In genomic region chr4:155894311-155894881, GRCm38 (mm10) we compare ENCODE assay signal across 8 mouse cellular contexts. TPM values are rescaled to one million over a fixed set of nuclear protein-coding genes. Genes with fewer than 3 reads are reported as not detected.
DNase-seq lines count a peak whose midpoint lies in the region; ATAC-seq and TF ChIP-seq lines count a peak whose summit lies in the region.

No protein-coding gene starts in this region.

- TF ChIP-seq CTCF in CH12.LX (conservative IDR thresholded peaks at IDR 0.05 in 1 of 2, IDR thresholded peaks at IDR 0.05 in 1 of 2; ENCODE audit: low read depth in 2 of 2, low read length in 2 of 2): no peak

- H3K27ac ChIP-seq in CH12.LX (ENCODE audit: insufficient read depth, low read depth): no peak overlapping the region
- no peak overlapping the region for H3K27ac ChIP-seq in forebrain, embryonic 11.5 days (ENCODE audit: low read depth, low read length)
- peak overlapping the region; percentile 0; the same call in 1 of the 2 replicates for H3K27ac ChIP-seq in heart, embryonic 15.5 days

- no peak for DNase-seq in CH12.LX (ENCODE audit: extremely low read depth)
- peak; percentile 73 for DNase-seq in adrenal gland, postnatal 25 days
- DNase-seq in forebrain, embryonic 11.5 days (ENCODE audit: low spot score): peak; percentile 54
- peak; percentile 66 to 73 for DNase-seq in kidney, postnatal 36 days
- peak; percentile 85 to 89 for DNase-seq in lung, adult 18-20 months
- peak; percentile 62 for DNase-seq in ovary, adult 18-20 months (ENCODE audit: low spot score)
- DNase-seq in urinary bladder, postnatal 25 days (ENCODE audit: low spot score): peak; percentile 79

- in situ Hi-C loops in CH12.LX (cut with MboI; ENCODE audit: low pct_ligation_motif_present, low pct_unique_long_range_greater_than_20kb, low sequenced_read_pairs): loop anchor here (5.0 kb wide), 1 partner anchor 48 kb away; the partner anchor contains the start of gene Ube2j2

- H3K4me1 ChIP-seq in CH12.LX (ENCODE audit: control insufficient read depth in 1 of 2, insufficient read depth in 2 of 2): peaks cover 28 to 54% of the 10 kb centered on the region in 2 experiments
- peaks cover 17% of the 10 kb centered on the region; the same call in 1 of the 2 replicates for H3K4me1 ChIP-seq in forebrain, embryonic 11.5 days (replicated peaks; ENCODE audit: control insufficient read depth, insufficient read depth, low read length)
- H3K4me1 ChIP-seq in heart, embryonic 15.5 days (replicated peaks): peaks cover 41% of the 10 kb centered on the region

- peaks cover 13% of the 10 kb centered on the region; the same call in 1 of the 2 replicates for H3K79me2 ChIP-seq in CH12.LX (replicated peaks; ENCODE audit: control insufficient read depth, extremely low read depth, insufficient read depth, poor library complexity, severe bottlenecking)

- ATAC-seq in forebrain, embryonic 11.5 days (replicated peaks; ENCODE audit: low FRiP score): no peak
- ATAC-seq in heart, embryonic 15.5 days (replicated peaks; ENCODE audit: insufficient number of reproducible peaks, insufficient read depth, low FRiP score, low read depth): no peak

- TF ChIP-seq RAD21 in CH12.LX (IDR thresholded peaks at IDR 0.05; ENCODE audit: low read depth, low read length): no peak

- TF ChIP-seq EP300 in CH12.LX (IDR thresholded peaks at IDR 0.05; ENCODE audit: low read length): no peak

- H3K9me3 ChIP-seq in CH12.LX (replicated peaks; ENCODE audit: low read length): peaks cover 3% of the 10 kb centered on the region
- no peaks in the 10 kb centered on the region for H3K9me3 ChIP-seq in forebrain, embryonic 11.5 days (ENCODE audit: control insufficient read depth, low read length)
- no peaks in the 10 kb centered on the region for H3K9me3 ChIP-seq in heart, embryonic 15.5 days (replicated peaks)

- no peaks in the 10 kb centered on the region for H3K27me3 ChIP-seq in CH12.LX (replicated peaks)
- no peaks in the 10 kb centered on the region for H3K27me3 ChIP-seq in forebrain, embryonic 11.5 days (ENCODE audit: control insufficient read depth, insufficient read depth, low read length)
- no peaks in the 10 kb centered on the region for H3K27me3 ChIP-seq in heart, embryonic 15.5 days

- dilution Hi-C loops in CH12.LX (cut with MboI; ENCODE audit: extremely low pct_ligation_motif_present, extremely low pct_unique_long_range_greater_than_20kb, low sequenced_read_pairs): no loop called here

- peaks cover 17 to 43% of the 10 kb centered on the region in 2 experiments for H3K36me3 ChIP-seq in CH12.LX (replicated peaks in 1 of 2; ENCODE audit: control insufficient read depth in 1 of 2, insufficient read depth in 1 of 2, low read length in 1 of 2)
- no peaks in the 10 kb centered on the region; the same call in 1 of the 2 replicates for H3K36me3 ChIP-seq in forebrain, embryonic 11.5 days (ENCODE audit: control insufficient read depth, insufficient read depth, low read length)
- peaks cover 8% of the 10 kb centered on the region for H3K36me3 ChIP-seq in heart, embryonic 15.5 days

- no peak for TF ChIP-seq POLR2A in CH12.LX (IDR thresholded peaks at IDR 0.05; ENCODE audit: low read depth, low read length)

- peak overlapping the region; percentile 23; the same call in 1 of the 2 replicates for H3K9ac ChIP-seq in CH12.LX (ENCODE audit: insufficient read depth, low read depth)
- peak overlapping the region; percentile 21; the same call in 1 of the 2 replicates for H3K9ac ChIP-seq in forebrain, embryonic 11.5 days (ENCODE audit: low read length)
- H3K9ac ChIP-seq in heart, embryonic 15.5 days: no peak overlapping the region

- no peak overlapping the region for H3K4me3 ChIP-seq in CH12.LX (replicated peaks in 1 of 3; ENCODE audit: low read depth in 2 of 3, low read length in 2 of 3, poor library complexity in 1 of 3)
- 0 out of 2 replicates have a peak overlapping the region, but pooled peaks have one; percentile 5 for H3K4me3 ChIP-seq in forebrain, embryonic 11.5 days (ENCODE audit: low read depth, low read length)
- peak overlapping the region; percentile 14 for H3K4me3 ChIP-seq in heart, embryonic 15.5 days

- 44% methylated on average over 8 of the region's 8 CpGs for WGBS in forebrain, embryonic 11.5 days
- WGBS in heart, embryonic 15.5 days: 19% methylated on average over 8 of the region's 8 CpGs

- H3K4me2 ChIP-seq in CH12.LX (ENCODE audit: insufficient read depth, low read depth, poor library complexity, severe bottlenecking): peak overlapping the region; percentile 70
- peak overlapping the region; percentile 15; the same call in 1 of the 2 replicates for H3K4me2 ChIP-seq in forebrain, embryonic 11.5 days (ENCODE audit: low read depth, low read length, severe bottlenecking)
- H3K4me2 ChIP-seq in heart, embryonic 15.5 days: peak overlapping the region; percentile 93

TF ChIP-seq in CH12.LX, 34 proteins besides CTCF, POLR2A, EP300 and RAD21:
- TF ChIP-seq POLR2AphosphoS2 (IDR thresholded peaks at IDR 0.05; ENCODE audit: low read depth, low read length): no peak
- no peak for TF ChIP-seq ZC3H11A (IDR thresholded peaks at IDR 0.05; ENCODE audit: low read depth, low read length)
- TF ChIP-seq MAFK (IDR thresholded peaks at IDR 0.05; ENCODE audit: insufficient replicate concordance, low read length): no peak
- no peak for TF ChIP-seq CHD2 (IDR thresholded peaks at IDR 0.05; ENCODE audit: low read length)
- TF ChIP-seq RCOR1 (conservative IDR thresholded peaks at IDR 0.05; ENCODE audit: low read depth, low read length): no peak
- TF ChIP-seq SMC3 (IDR thresholded peaks at IDR 0.05; ENCODE audit: low read depth, low read length): no peak
- TF ChIP-seq MXI1 (IDR thresholded peaks at IDR 0.05; ENCODE audit: low read depth, low read length): no peak
- TF ChIP-seq NRF1 (IDR thresholded peaks at IDR 0.05; ENCODE audit: low read depth, low read length): no peak
- no peak for TF ChIP-seq JUN (IDR thresholded peaks at IDR 0.05; ENCODE audit: insufficient read depth, low read depth, low read length)
- no peak for TF ChIP-seq ELF1 (IDR thresholded peaks at IDR 0.05; ENCODE audit: low read depth, low read length)

RNA-seq across cellular contexts. Expression of gene Acap3, which starts 2.8 kb away (rescaled TPM):
- total RNA-seq in CH12.LX (2012; rRNA removed) (10.7 and 13.1 TPM in 2 replicates), CH12.LX (2014; rRNA removed) (4.2 and 4.3 TPM in 2 replicates)
- polyA plus RNA-seq in CH12.LX (2012; ENCODE audit: insufficient read length, low read depth): 10.5 and 13.4 TPM in 2 replicates
- 23.6 and 27.1 TPM in 2 replicates for total RNA-seq in adrenal gland, postnatal 25 days (2021)
- 34.6 and 34.8 TPM in 2 replicates for polyA plus RNA-seq in forebrain, embryonic 11.5 days (2014; fragmentation: Nextera tagmentation; extraction: Ambion mirVana)
- 8.2 and 13.5 TPM in 2 replicates for polyA plus RNA-seq in heart, embryonic 15.5 days (2015; fragmentation: Nextera tagmentation; extraction: Ambion mirVana)

RNA-seq across cellular contexts. Expression of gene Pusl1, which starts 2.8 kb away (rescaled TPM):
- 45.7 and 61.4 TPM in 2 replicates for total RNA-seq in CH12.LX (2012; rRNA removed)
- total RNA-seq in CH12.LX (2014; rRNA removed): 32.1 and 38.0 TPM in 2 replicates
- 29.5 and 37.5 TPM in 2 replicates for polyA plus RNA-seq in CH12.LX (2012; ENCODE audit: insufficient read length, low read depth)
- total RNA-seq in adrenal gland, postnatal 25 days (2021): 36.3 and 38.8 TPM in 2 replicates
- 53.4 and 53.7 TPM in 2 replicates for polyA plus RNA-seq in forebrain, embryonic 11.5 days (2014; fragmentation: Nextera tagmentation; extraction: Ambion mirVana)
- polyA plus RNA-seq in heart, embryonic 15.5 days (2015; fragmentation: Nextera tagmentation; extraction: Ambion mirVana): 28.7 and 32.4 TPM in 2 replicates

RNA-seq across cellular contexts. Expression of gene Ints11, which starts 25.1 kb away (rescaled TPM):
- total RNA-seq in CH12.LX (2012; rRNA removed) (97.6 and 103 TPM in 2 replicates), CH12.LX (2014; rRNA removed) (83.9 and 88.9 TPM in 2 replicates)
- 72.5 and 77.1 TPM in 2 replicates for polyA plus RNA-seq in CH12.LX (2012; ENCODE audit: insufficient read length, low read depth)
- 32.4 and 36.9 TPM in 2 replicates for total RNA-seq in adrenal gland, postnatal 25 days (2021)
- 108 and 117 TPM in 2 replicates for polyA plus RNA-seq in forebrain, embryonic 11.5 days (2014; fragmentation: Nextera tagmentation; extraction: Ambion mirVana)
- polyA plus RNA-seq in heart, embryonic 15.5 days (2015; fragmentation: Nextera tagmentation; extraction: Ambion mirVana): 27.3 and 41.4 TPM in 2 replicates

RNA-seq across cellular contexts. Expression of gene Cptp, which starts 25.2 kb away (rescaled TPM):
- 12.1 and 16.2 TPM in 2 replicates for total RNA-seq in CH12.LX (2012; rRNA removed)
- total RNA-seq in CH12.LX (2014; rRNA removed): 8.0 and 9.0 TPM in 2 replicates
- polyA plus RNA-seq in CH12.LX (2012; ENCODE audit: insufficient read length, low read depth): 15.5 and 16.5 TPM in 2 replicates
- 13.8 and 23.0 TPM in 2 replicates for total RNA-seq in adrenal gland, postnatal 25 days (2021)
- 22.3 and 27.0 TPM in 2 replicates for polyA plus RNA-seq in forebrain, embryonic 11.5 days (2014; fragmentation: Nextera tagmentation; extraction: Ambion mirVana)
- 7.8 and 10.3 TPM in 2 replicates for polyA plus RNA-seq in heart, embryonic 15.5 days (2015; fragmentation: Nextera tagmentation; extraction: Ambion mirVana)

RNA-seq across cellular contexts. Expression of gene Tas1r3, which starts 31.2 kb away (rescaled TPM):
- total RNA-seq in CH12.LX (2012; rRNA removed): 0.63 and 0.89 TPM in 2 replicates
- total RNA-seq in CH12.LX (2014; rRNA removed): 0.09 and 0.15 TPM in 2 replicates
- polyA plus RNA-seq in CH12.LX (2012; ENCODE audit: insufficient read length, low read depth): 0.34 and 0.47 TPM in 2 replicates
- 0.52 and 0.55 TPM in 2 replicates for total RNA-seq in adrenal gland, postnatal 25 days (2021)
- 0.45 and 0.60 TPM in 2 replicates for polyA plus RNA-seq in forebrain, embryonic 11.5 days (2014; fragmentation: Nextera tagmentation; extraction: Ambion mirVana)
- 0.14 TPM in 2 replicates for polyA plus RNA-seq in heart, embryonic 15.5 days (2015; fragmentation: Nextera tagmentation; extraction: Ambion mirVana)

Comparison
In these comparisons a context has a peak if more than half of its experiments do, and no peak if none do; other contexts are left out.
1. H3K4me2 ChIP-seq: peak in every context shown above with its lines; median percentile 93 in heart, embryonic 15.5 days; 70 in CH12.LX; 15 in forebrain, embryonic 11.5 days.
2. H3K4me3 ChIP-seq: peak in forebrain, embryonic 11.5 days (single experiment) and heart, embryonic 15.5 days (single experiment); none in CH12.LX (0 of 3).